Mouse (Mus musculus) cortical plate, adult 2 months (tissue): ENCODE measurements around the gene Tex48. TPM values are rescaled to one million over a fixed set of nuclear protein-coding genes. Genes with fewer than 3 reads are reported as not detected.

Experiments
- H3K27ac ChIP-seq: fragments of 200-500 bp; 2 replicates; pipeline ENCODE4 v1.5.1; 2012; ENCODE audit warnings: low read length, control low read depth, inconsistent platforms; ENCODE audit not compliant: insufficient read depth
- H3K4me1 ChIP-seq: fragments of 200-500 bp; 2 replicates; pipeline ENCODE4 v1.6.1; 2011; ENCODE audit warnings: low read length; ENCODE audit not compliant: control insufficient read depth, insufficient read depth
- H3K4me3 ChIP-seq: fragments of 200-500 bp; 2 replicates; pipeline ENCODE4 v1.5.1; 2011; ENCODE audit warnings: mild to moderate bottlenecking, low read length, control low read depth; ENCODE audit not compliant: insufficient read depth
- CTCF ChIP-seq: fragments of 200-500 bp; IDR thresholded peaks from 2 replicates; pipeline ENCODE4 v1.5.1; 2011; ENCODE audit warnings: mild to moderate bottlenecking, control low read depth, low read length; ENCODE audit not compliant: insufficient read depth; ENCODE audit errors: extremely low read depth
- POLR2A ChIP-seq: fragments of 200-500 bp; IDR thresholded peaks from 2 replicates; pipeline ENCODE4 v1.6.1; 2011; ENCODE audit warnings: mild to moderate bottlenecking, low read length, control low read depth; ENCODE audit not compliant: insufficient read depth; ENCODE audit errors: extremely low read depth
- polyA plus RNA-seq: library from polyadenylated mRNA; depleted of rRNA; stranded (reverse); fragments of >200 nt; gene quantifications from 2 replicates; pipeline ENCODE4 v1.2.3, GENCODE M21; 2012

The Tex48 gene
- polyA plus RNA-seq, 1 experiment: not detected

DNA sequence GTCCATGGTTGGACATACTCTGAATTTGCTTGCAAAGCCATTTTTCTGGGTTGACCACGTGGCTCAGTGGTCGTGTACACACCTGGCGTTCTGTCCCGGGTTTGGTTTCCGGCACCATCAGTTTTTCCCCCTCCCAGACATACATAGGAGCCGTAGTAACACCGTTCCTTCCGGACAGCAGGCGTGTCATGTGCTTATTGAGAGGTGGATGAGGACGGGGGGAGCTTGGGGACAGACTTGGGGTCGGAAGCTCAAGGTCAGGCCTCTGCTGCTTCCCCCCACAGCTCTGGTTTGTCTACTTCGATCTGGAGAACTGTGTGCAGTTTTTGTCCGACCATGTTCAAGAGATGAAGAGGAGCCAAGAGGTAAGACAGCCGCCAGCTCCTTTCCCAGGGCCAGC lies 42.6 kb downstream of the Tex48 start:
- TF ChIP-seq POLR2A (no peak), CTCF (no peak)
- no peak overlapping the region for H3K4me3 ChIP-seq
- H3K27ac ChIP-seq: no peak overlapping the region
- no peaks in the 10 kb centered on the region for H3K4me1 ChIP-seq

DNA sequence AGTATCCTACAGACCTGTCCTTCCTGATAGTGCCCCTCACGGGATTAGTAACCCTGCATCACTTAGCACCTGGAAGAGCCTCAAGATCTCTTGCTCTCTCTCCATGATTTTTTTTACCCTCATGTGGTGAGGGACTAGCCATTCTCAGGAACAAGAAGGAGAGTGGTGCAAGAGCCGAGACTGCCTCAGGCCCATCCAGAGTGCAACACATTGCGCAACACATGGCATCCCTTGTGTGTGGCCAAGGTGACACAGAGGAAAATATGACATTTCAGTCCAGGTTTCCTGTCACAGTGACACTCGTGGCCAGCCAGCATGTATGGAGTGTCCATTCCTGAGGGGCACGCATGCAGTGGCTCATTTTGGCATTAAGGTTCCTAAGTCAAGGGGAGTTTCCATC lies 49.6 kb downstream of the Tex48 start:
- no peak overlapping the region for H3K4me3 ChIP-seq
- TF ChIP-seq CTCF: no peak
- TF ChIP-seq POLR2A: no peak
- H3K27ac ChIP-seq: no peak overlapping the region
- H3K4me1 ChIP-seq: peaks cover 2% of the 10 kb centered on the region; the same call in 1 of the 2 replicates

DNA sequence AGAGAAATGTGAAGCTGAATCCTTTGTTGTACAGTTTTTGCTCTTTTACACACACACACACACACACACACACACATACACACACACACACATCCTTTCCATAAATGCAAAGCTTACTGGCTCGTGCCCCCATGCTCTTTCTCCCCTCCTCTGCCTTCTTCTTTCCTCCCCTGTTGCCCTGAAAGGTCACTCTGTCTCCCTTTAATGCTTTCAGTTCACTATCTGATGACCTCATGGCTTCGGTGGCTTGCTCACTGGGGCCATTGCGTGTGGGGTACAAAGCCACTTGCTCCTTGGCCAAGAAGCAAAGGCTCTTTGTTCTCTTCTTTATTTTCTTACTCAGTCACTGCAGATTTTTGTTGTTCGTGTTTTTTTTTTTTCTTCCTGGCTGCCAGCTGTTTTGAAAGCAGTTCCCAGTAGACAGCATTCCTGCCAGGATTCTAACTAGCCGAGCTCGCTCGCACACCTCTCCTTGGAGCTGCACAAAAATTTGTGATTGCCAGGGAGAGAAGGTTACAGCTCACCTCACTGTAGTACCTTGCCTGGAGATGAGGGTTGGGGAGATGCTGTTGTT lies 51.9 kb downstream of the Tex48 start:
- H3K4me1 ChIP-seq: peaks cover 2% of the 10 kb centered on the region; the same call in 1 of the 2 replicates

DNA sequence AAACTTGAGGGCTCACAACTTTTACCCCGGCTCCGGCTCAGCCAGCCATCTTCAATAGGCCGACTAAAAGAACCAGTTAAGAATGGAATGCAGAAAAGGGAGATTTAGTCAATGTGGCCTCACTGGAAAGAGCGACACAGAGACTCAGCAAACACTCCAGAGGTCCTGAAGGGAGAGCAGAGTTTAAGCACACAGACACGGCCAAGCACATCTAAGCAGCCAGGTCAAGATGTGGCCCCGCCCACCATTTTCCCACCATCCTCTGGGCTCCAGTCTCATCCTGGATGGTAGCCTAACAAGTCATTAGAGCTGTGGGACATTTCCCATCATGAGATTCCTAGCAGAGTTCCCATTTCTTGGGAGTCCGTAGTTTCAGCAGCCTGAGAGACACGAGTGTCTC lies 52.9 kb downstream of the Tex48 start:
- peaks cover 2% of the 10 kb centered on the region; the same call in 1 of the 2 replicates for H3K4me1 ChIP-seq
- H3K27ac ChIP-seq: no peak overlapping the region
- TF ChIP-seq CTCF: no peak
- no peak for TF ChIP-seq POLR2A
- no peak overlapping the region for H3K4me3 ChIP-seq

More for the DNA sequence above, 51.9 kb downstream of the Tex48 start:
- H3K27ac ChIP-seq: no peak overlapping the region
- TF ChIP-seq CTCF: no peak
- no peak for TF ChIP-seq POLR2A
- no peak overlapping the region for H3K4me3 ChIP-seq

DNA sequence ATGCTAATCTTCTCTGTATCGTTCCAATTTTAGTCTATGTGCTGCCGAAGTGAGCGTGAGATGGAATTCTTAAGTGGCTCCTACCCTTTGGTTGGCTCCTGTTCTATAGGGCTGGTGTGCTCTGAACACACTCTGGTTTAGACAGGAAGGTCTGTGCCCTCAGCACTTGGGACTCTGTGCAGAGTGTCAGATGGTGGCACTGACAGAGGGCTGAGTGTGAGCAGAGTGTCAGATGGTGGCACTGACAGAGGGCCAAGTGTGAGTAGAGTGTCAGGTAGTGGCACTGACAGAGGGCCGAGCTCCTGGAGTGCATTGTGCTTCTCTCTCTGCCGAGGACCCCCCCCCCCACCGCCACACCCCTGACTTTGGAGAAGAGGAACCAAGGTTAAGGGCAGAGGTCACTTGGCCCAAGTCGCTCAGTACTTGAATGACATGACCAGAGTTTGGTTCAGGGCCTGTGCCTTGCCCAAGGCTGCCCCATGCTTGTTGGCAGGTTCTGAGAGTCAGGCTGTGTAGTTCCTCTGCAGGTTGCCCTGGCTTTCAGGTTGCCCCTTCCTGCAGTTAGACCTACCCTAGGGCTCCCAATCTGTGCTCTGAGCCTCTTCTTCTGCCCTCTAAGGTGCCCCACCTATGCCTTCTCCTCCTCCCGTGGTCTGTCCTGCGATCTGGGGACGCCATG lies 54.4 kb downstream of the Tex48 start:
- no peak for TF ChIP-seq POLR2A
- Histone ChIP-seq H3K27ac (no peak overlapping the region), H3K4me3 (no peak overlapping the region), H3K4me1 (peaks cover 2% of the 10 kb centered on the region; the same call in 1 of the 2 replicates)

DNA sequence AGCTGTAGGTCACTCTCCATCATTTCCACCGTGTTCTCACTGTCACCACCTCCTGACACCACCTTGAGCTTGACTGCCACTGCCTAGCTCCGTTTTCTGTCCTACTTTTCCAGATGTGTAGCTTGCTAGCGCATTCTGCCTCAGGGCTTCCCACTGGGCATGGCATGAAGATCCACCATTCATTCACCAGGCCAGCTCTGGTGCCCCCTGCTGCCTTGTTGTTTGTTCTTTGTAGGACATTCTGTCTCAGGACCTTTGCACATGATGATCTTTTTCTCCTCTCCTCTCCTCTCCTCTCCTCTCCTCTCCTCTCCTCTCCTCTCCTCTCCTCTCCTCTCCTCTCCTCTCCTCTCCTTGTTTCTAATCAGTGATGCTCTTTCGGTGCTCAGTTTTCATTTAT lies 59.5 kb downstream of the Tex48 start:
- H3K27ac ChIP-seq: no peak overlapping the region

DNA sequence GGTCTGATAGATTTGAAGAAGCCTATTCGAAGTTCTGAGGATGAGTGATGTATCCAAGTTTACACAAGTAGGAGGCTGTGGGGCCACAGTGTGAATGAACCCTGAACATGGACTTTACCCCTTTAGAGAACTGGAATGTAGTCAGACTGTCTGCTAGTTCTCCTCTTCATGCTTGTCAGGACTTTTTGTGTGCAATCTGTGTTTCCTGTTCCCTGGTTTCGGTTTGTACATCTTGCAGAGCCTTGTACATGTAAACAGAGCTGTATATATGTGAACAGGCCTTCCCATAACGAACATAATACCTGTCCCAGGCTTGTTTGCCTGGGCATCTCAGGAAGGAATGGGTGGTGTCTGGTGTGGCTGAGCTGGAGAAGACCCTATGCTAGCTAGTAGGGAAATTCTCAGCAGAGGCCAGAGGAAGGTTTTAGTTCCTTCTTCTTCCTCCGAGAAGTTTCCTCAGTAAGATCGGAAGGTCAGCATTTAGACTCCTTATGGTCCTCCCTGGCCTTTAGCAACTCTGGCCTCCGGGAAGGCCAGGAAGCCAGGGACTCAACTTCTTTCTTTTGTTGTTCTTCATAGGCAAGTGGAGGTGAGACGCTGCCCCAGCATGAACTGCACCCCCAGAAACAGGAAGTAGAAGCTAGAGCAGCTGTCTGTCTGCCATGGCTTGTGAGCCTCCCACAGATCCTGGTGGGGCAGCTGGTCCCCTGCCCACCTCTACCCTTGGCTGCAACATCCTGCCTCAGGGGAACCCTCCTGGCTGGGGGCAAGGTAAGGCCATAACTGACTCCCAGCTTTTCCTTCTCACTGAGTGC lies 60.2 kb downstream of the Tex48 start:
- Histone ChIP-seq H3K27ac (no peak overlapping the region), H3K4me1 (peaks cover 5% of the 10 kb centered on the region), H3K4me3 (no peak overlapping the region)
- no peak for TF ChIP-seq POLR2A
- TF ChIP-seq CTCF: no peak

More for the DNA sequence above, 59.5 kb downstream of the Tex48 start:
- Histone ChIP-seq H3K4me3 (no peak overlapping the region), H3K4me1 (peaks cover 3% of the 10 kb centered on the region)
- TF ChIP-seq CTCF (no peak), POLR2A (no peak)

DNA sequence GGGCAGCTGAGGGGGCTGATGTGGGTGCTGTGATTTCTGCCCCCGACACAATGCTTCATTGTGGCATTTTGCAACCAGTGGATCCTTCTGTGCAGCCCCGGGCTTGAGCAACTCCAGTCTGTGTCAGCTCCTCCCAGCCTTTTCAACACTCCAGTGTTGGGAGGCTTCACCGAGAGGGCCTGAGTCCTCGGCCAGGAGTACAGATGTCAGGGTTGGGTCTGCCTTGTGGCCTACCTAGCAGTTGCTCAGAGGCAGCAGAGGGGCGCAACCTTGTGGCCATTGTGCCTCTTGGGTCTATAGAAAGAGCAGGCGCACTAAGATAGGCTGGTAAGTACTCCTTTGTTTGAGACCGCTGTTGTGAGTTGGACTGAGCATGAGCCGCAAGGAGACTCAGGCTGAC lies 62.1 kb downstream of the Tex48 start:
- H3K4me1 ChIP-seq: peaks cover 5% of the 10 kb centered on the region
- no peak for TF ChIP-seq CTCF
- no peak for TF ChIP-seq POLR2A
- no peak overlapping the region for H3K4me3 ChIP-seq
- H3K27ac ChIP-seq: no peak overlapping the region

DNA sequence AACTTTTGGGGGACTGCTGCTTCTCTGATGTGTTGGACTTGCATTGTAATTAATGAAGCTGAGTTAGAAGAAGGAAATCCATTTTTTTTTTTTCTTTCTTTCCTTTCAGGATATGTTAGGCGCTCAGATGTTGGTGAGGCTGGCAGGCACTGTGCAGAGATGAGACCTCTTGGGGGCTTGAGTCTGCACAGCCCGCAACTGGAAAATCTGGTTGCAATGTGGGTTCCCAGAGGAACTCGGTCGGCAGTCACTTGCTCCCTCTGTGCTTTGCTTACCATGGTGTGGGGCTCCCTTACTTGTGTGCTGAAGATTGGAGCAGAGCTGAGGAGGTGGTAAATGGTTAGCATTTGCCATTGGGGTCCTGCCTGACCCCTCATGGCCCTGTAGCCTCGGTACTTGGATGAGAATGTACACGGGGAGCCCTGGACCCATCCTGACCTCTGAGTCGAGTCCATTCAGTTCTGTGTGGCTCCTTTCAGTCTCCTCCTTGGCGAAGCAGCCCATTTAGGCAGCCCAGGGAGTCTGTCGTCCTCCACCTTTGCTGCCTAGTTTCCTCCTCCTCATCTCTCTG lies 63.0 kb downstream of the Tex48 start:
- Histone ChIP-seq H3K27ac (peak overlapping the region; percentile 97; the same call in 1 of the 2 replicates), H3K4me1 (peaks cover 5% of the 10 kb centered on the region), H3K4me3 (peak overlapping the region; percentile 75)
- no peak for TF ChIP-seq POLR2A
- TF ChIP-seq CTCF: no peak
